Mouse (Mus musculus) megakaryocyte, embryonic 14.5 days (primary cell): ENCODE measurements around the gene Kctd2.

Experiments used
- FLI1 ChIP-seq: IDR thresholded peaks from 2 replicates; pipeline ENCODE4 v1.6.1; 2012; ENCODE audit warnings: low read length, inconsistent platforms, mixed read lengths
- GATA1 ChIP-seq: IDR thresholded peaks from 3 replicates; pipeline ENCODE4 v1.6.1; 2012; ENCODE audit warnings: mixed read lengths, low read length, inconsistent platforms, borderline replicate concordance

GRCm38 (mm10) chr11:115441417-115441816 is 21.5 kb downstream of the Kctd2 start:
- TF ChIP-seq GATA1 (no peak), FLI1 (no peak)
